Mouse (Mus musculus): ENCODE results near the gene Inka1. TPM values are rescaled to one million over a fixed set of nuclear protein-coding genes. Genes with fewer than 3 reads are reported as not detected.
A peak's percentile ranks its signal among the peaks of the same experiment; 100 is the strongest.

The Inka1 gene
- total and polyA plus RNA-seq, 3 experiments = 60.7 to 65.3 TPM; not detected in 1

DNA sequence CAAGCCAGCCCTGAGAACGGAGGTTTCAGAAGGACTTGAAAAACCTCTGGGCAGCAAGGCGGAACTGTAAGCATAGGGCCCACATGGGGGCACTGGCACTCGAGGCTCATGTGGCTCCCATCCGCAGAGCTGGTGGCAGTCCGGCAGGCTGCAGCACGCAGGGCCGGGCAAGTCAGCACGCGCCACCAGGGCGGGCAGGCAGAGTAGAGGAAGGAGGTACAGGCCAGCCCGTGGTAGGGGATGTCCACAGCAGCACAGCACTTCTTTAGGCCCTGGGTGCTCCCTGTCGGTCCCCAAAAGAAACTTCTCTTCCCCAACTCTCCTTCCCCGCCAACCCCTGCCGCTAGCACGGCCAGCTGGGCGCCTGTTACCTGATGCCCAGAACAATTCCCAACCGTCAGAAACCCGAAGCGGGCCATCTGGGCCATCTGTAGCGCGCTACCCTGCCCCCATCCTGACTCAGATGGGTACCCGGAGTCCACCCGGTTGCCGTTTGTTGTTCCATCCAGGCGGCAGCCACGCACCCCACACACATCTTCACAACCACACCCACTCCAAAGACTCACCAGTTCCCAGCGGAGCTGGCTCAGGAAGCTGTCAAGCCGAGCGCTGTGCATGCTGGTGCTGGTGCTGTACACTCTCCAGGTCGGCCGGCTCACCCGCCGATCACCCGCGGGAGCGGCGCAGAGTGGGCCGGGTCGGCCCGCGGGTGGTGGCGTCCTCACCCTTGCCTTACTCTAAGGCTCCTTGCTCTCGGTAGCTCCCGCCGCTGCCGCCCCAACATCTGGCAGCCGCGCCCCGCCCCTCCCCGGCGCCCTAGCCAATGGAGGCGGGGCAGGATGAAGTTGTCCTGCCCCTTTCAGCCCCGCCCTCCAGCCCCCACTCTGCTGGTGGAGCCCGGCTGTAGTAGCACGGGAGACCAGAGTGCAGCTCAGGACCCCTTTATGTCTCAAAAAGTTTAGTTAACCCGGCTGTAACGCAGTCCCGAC lies at the start of gene Inka1 (continued):
- TF ChIP-seq BHLHE40 (IDR thresholded peaks at IDR 0.05; ENCODE audit: borderline replicate concordance, low read depth, low read length) (peak; percentile 13; the same call in 1 of the 2 replicates), CHD2 (IDR thresholded peaks at IDR 0.05; ENCODE audit: low read length) (peak; percentile 10; the same call in 1 of the 2 replicates), USF1 (IDR thresholded peaks at IDR 0.05; ENCODE audit: low read depth, low read length) (no peak), ETS1 (IDR thresholded peaks at IDR 0.05; ENCODE audit: low read depth, low read length) (0 out of 2 replicates have a peak, but pooled peaks have one; percentile 4), TAL1 (IDR thresholded peaks at IDR 0.05; ENCODE audit: low read length) (no peak), CHD1 (IDR thresholded peaks at IDR 0.05; ENCODE audit: low read depth, low read length) (no peak)

DNA sequence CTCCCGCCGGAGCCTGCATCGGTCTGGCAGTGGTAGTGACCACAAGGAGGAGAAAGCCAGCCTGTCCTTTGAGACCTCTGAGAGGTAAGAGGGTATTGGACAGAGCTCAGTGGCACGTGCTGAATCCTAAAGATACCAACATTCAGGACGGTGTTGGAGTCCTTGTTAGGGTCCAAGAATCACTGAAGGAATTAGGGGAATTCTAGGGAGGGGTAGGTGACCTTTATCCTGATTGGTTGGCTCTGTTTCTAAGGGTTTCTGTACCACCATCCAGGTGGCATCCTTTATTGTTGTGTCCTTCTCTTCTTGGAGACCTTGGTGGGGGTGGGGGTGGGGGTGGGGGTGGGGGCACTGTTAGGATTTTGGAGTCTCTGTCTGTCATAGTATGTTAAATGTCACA lies 46.4 kb upstream of the Inka1 start:
- Histone ChIP-seq H3K9me3 (replicated peaks; ENCODE audit: insufficient read depth, low read length) (no peaks in the 10 kb centered on the region), H3K9ac (ENCODE audit: control insufficient read depth, low read depth, low read length, poor library complexity, severe bottlenecking) (no peak overlapping the region), H3K79me2 (ENCODE audit: control insufficient read depth, insufficient read depth, low read length, poor library complexity) (no peaks in the 10 kb centered on the region; the same call in 1 of the 2 replicates), H3K27ac (ENCODE audit: control insufficient read depth, low read depth, low read length) (no peak overlapping the region), H3K27me3 (ENCODE audit: control insufficient read depth in 1 of 2, insufficient read depth in 2 of 2, low read length in 2 of 2) (no peaks in the 10 kb centered on the region), H3K4me3 (ENCODE audit: control insufficient read depth in 1 of 2, insufficient read depth in 1 of 2, low read depth in 2 of 2, low read length in 2 of 2) (no peak overlapping the region), H3K36me3 (ENCODE audit: control insufficient read depth in 1 of 2, insufficient read depth in 2 of 2, low read length in 2 of 2) (peaks cover 22 to 26% of the 10 kb centered on the region in 2 experiments), H3K4me1 (ENCODE audit: control insufficient read depth in 1 of 2, insufficient read depth in 2 of 2, low read length in 2 of 2) (peaks cover 5 to 21% of the 10 kb centered on the region in 2 experiments)
- DNase-seq (ENCODE audit: low read depth, low spot score) = no peak
- TF ChIP-seq TBP (IDR thresholded peaks at IDR 0.05; ENCODE audit: low read depth, low read length) (no peak), MAZ (IDR thresholded peaks at IDR 0.05; ENCODE audit: low read depth, low read length) (no peak), E2F4 (IDR thresholded peaks at IDR 0.05; ENCODE audit: borderline replicate concordance, low read depth, low read length) (no peak), CHD1 (IDR thresholded peaks at IDR 0.05; ENCODE audit: low read depth, low read length) (no peak), POLR2A (IDR thresholded peaks at IDR 0.05; ENCODE audit: control insufficient read depth in 1 of 2, insufficient read depth in 1 of 2, low read depth in 1 of 2, low read length in 2 of 2, poor library complexity in 1 of 2) (no peak), TCF12 (IDR thresholded peaks at IDR 0.05; ENCODE audit: low read depth, low read length) (no peak), POLR2AphosphoS2 (IDR thresholded peaks at IDR 0.05; ENCODE audit: low read length) (no peak), SMC3 (IDR thresholded peaks at IDR 0.05; ENCODE audit: low read depth, low read length) (no peak), POLR2AphosphoS5 (IDR thresholded peaks at IDR 0.05; ENCODE audit: borderline replicate concordance, low read depth, low read length) (no peak), MXI1 (IDR thresholded peaks at IDR 0.05; ENCODE audit: low read depth, low read length) (no peak), MYB (IDR thresholded peaks at IDR 0.05; ENCODE audit: low read depth, low read length) (no peak), RAD21 (IDR thresholded peaks at IDR 0.05; ENCODE audit: low read depth, low read length) (no peak), CHD2 (IDR thresholded peaks at IDR 0.05; ENCODE audit: low read length) (no peak), MYC (IDR thresholded peaks at IDR 0.05; ENCODE audit: low read depth, low read length) (no peak), MAFK (IDR thresholded peaks at IDR 0.05; ENCODE audit: borderline replicate concordance, low read depth, low read length) (no peak), HCFC1 (IDR thresholded peaks at IDR 0.05; ENCODE audit: low read depth, low read length) (no peak), USF2 (IDR thresholded peaks at IDR 0.05; ENCODE audit: borderline replicate concordance in 1 of 2, insufficient read depth in 1 of 2, low read depth in 1 of 2, low read length in 2 of 2) (no peak)
